Mouse (Mus musculus) urinary bladder, postnatal 10 days (tissue): ENCODE results near the gene Jag1.

Experiments used
- DNase-seq: peaks from one replicate; pipeline ENCODE4 v3.0.0; 2022; ENCODE audit warnings: low spot score

Gene Jag1

DNA sequence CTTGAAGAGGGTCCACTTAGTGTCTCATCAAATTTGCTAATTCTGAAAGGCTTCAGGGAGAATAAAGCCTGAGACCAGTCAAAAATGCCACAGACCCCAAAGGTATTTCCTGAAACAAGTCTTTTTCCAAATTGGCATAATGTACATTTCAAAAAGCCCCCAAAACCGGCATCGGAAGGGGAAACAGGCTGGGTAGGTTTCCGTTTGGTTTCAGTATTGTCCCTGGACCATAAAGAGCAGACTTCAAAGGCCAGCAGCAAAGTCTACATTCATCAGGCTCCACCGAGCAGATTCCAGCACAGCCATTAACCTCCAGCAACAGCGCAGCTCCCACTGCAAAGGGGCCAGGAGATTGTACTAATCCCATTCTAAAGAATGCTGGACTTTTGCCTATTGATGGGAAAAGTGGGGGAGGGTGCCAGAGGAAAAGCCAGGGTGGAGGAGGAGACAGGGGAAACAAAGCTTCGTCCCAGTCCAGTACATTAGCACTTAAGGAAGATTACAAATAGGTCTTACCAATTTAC, 17.2 kb downstream of the Jag1 start:
- DNase-seq = no peak

DNA sequence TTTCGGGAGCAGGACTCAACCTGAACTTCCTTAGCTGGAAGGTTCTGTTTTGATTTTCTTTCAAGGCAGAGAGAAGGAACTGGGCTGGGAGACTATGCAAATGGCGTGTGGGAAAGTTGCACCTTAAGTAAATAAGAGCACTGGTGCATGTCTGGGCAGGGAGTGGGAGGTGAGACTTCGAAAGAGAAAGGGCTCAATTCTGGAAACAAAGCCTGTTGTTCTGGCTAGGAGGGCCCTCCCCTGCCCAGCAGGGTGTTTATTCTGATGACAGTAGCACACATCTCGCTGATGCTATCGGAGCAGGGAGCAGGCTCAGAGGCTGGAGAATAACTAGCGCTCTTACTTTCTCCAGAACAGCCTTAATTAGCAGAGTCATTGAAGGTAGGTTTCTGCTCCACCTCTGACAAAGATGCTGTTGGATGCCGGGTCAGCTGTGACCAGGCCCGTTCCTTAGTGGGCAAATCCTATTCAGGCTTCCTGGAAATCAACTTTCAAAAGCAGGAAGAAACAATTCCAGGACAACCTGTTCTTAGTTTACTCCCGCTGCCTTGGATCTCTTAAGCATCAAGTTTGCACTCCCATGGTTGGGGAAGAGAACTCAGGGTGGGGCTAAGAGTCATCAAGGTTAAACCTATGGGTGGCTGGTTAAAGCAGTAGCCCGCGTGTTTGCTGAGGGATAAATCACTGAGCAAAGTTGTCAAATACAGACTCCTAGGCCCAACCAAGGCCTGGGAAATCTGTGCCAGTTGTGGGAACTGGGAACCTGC, 18.0 kb downstream of the Jag1 start:
- DNase-seq = no peak

- no peak for DNase-seq
These were observed 19.4 kb downstream of the Jag1 start for GRCm38 (mm10) chr2:137096981-137097460.

- no peak for DNase-seq
These were observed 22.1 kb downstream of the Jag1 start for GRCm38 (mm10) chr2:137094301-137094700.

DNA sequence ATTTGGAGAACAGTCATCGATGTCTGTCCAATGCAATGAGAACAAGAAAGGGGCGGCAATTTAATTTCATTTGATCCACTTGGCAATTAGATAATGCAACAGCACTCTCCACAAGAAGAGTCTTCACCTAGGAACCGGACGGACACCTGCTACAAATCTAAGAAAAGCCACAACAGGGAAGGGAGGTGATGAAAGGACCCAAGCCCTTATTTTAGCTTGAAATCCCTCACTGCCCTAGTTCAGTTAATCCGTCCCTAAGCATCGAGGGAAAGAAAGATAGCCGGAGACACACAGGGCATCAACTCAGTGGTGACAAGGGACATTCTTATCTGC, 23.2 kb downstream of the Jag1 start:
- no peak for DNase-seq

GRCm38 (mm10) chr2:137092523-137093297, 23.7 kb downstream of the Jag1 start:
- no peak for DNase-seq

- no peak for DNase-seq
These were observed 24.5 kb downstream of the Jag1 start for GRCm38 (mm10) chr2:137091766-137092522.

DNA sequence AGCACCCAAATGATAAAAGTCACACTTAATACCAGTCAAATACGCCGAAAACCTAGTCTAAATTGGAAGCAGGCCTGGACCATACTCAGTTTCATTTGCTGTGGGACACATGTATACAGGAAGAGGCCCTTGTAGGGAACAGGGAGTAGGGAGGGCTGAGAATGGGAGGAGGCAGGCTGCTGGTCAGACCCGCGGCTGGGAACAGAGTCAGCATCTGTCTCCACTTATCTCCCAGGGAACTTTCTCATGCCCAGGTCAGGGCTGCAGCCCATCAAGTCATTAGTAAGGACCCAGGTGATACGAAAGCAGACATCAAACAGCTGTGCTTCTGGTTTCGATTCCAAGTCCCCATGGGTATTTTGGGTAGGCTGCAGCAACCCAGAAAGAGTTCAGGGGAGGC, 28.7 kb downstream of the Jag1 start:
- no peak for DNase-seq

GRCm38 (mm10) chr2:137086621-137087395, 29.6 kb downstream of the Jag1 start:
- no peak for DNase-seq

- DNase-seq = no peak
These were observed 31.2 kb downstream of the Jag1 start for GRCm38 (mm10) chr2:137085257-137085656.

DNA sequence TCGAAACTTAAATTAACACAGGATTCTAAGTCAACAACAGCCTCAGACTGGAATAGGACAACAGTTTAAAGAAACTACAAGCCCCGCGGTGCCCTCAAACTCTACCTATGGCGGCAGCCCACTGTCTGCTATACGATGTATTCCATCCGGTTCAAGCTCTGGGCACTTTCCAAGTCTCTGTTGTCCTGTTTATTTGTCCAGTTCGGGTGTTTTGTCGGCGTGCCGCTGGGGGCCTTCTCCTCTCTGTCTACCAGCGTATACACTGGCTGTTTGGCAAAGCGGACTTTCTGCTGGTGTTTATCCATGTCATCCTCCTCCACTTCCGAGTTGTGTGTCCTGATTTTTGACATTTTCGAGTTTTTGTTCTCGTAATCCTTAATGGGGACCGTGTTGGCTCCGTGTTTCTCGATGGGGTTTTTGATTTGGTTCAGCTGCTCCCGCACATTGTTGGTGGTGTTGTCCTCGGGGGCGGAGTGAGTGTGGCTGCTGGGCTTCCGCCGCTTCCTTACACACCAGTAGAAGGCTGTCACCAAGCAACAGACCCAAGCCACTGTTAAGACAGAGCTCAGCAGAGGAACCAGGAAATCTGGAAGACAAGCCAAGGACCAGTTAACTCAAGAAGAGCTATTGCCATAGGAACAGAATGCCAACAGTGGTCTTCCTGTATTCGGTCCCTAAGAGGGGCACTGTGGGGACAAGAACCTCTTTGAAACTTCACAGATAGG, 33.4 kb downstream of the Jag1 start:
- DNase-seq = no peak

DNA sequence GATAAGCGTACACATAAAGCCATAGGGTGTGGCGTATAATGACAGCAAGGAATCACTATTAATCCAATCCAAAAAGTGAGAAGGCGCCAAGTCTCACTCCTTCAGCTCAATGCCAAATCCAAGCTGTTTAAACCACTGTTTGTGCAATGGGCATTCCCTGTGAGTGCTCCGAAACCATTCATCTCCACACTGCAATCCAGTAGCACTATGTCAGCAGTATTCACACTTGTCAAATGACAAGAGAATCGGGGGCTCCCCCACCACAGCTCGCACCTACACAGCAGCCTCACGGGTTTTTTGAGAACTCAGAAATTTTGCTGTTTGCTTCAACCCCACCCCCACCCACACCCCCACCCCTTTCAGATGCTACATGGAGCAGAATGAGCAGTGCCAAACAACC, 35.4 kb downstream of the Jag1 start:
- no peak for DNase-seq

GRCm38 (mm10) chr2:137080468-137080867, 36.0 kb downstream of the Jag1 start:
- DNase-seq = no peak

- DNase-seq = no peak
These were observed 36.6 kb downstream of the Jag1 start for GRCm38 (mm10) chr2:137079721-137080320.

DNA sequence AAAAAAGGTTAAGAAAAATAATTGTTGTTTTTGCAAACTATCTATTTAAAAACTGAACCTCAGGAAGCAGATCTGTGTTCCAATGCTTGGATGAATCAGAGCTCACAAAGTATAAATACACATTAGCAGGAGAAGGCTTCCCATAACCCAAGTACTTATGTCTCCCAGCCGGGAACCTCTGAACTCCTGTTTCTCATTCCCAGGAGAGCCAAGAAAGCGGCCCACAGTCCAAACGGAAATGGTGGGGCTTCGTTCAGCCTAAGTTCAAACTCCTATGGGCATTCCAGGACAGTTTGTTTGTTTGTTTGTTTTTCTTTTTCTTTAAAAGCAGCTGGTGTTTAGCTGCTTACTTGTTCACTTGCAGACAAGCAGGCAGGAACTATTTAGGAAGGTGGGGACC, 37.7 kb downstream of the Jag1 start:
- no peak for DNase-seq

- no peak for DNase-seq
These were observed 42.2 kb downstream of the Jag1 start for GRCm38 (mm10) chr2:137074313-137074620.

DNA sequence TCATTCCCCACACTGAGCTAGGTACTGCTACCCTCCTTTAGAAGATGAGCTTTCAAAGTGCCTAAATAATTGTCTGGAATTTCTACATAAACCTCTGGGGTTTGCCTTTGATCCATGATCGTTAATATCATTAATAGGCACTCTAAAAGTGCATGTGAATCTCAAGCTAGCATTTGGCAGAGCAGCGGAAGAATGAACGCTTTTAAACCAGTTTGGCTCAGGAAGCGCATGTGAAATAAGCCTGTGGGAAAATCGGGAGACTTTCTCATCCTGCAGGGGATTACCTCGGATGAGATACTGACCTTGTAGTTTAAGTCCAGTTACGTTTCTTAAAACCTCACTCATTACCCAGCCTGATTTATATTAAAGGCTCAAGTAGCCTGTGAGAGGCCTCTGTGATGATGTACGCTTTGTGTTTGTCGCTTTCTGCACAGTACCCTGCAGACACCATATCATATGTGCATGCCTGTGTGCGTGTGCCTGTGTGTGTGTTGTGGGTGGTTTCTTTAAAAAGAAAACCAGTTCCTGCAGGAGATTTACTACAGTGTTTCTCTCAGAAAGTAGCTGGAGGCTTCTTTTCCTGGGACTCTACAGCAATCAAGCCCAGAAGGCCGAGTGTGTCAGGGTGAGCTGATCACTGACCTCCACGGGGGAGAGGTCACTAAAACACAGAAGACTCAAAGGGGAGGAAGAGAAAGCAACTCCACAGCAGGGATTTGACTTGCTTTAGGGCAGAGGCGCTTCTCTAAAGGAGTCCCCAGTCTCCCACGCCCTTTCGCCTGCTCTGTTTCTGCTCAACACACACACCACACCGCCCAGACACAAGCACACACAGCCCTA, 42.8 kb downstream of the Jag1 start:
- no peak for DNase-seq

- DNase-seq = no peak
These were observed 48.8 kb downstream of the Jag1 start for GRCm38 (mm10) chr2:137067479-137068110.

GRCm38 (mm10) chr2:137064513-137064912, 51.9 kb downstream of the Jag1 start:
- no peak for DNase-seq
